Mouse (Mus musculus): ENCODE results near the gene Fsip1. TPM values are rescaled to one million over a fixed set of nuclear protein-coding genes. Genes with fewer than 3 reads are reported as not detected.

Fsip1 gene
- polyA plus RNA-seq, 1 experiment, result 0.14 TPM

- Histone ChIP-seq H3K27me3 (ENCODE audit: control insufficient read depth, insufficient read depth, insufficient read length) (no peaks in the 10 kb centered on the region), H3K4me2 (ENCODE audit: low read depth) (no peak overlapping the region), H3ac (ENCODE audit: control insufficient read depth, insufficient read length) (no peak overlapping the region), H3K79me2 (ENCODE audit: control insufficient read depth, insufficient read depth) (no peaks in the 10 kb centered on the region), H3K4me3 (no peak overlapping the region), H3K36me3 (ENCODE audit: control insufficient read depth, insufficient read depth) (no peaks in the 10 kb centered on the region)
- TF ChIP-seq POLR2AphosphoS2 (IDR thresholded peaks at IDR 0.05; ENCODE audit: insufficient read length, low read depth) (no peak), MAX (IDR thresholded peaks at IDR 0.05; ENCODE audit: low read depth) (no peak), TCF12 (IDR thresholded peaks at IDR 0.05; ENCODE audit: insufficient read depth, poor library complexity, severe bottlenecking) (no peak), TCF3 (IDR thresholded peaks at IDR 0.05; ENCODE audit: insufficient read length, low read depth) (no peak), MYOG (IDR thresholded peaks at IDR 0.05; ENCODE audit: control insufficient read depth in 1 of 3, insufficient read depth in 1 of 3, insufficient read length in 2 of 3, low read depth in 2 of 3) (no peak)
These were observed 44.3 kb upstream of the Fsip1 start for GRCm38 (mm10) chr2:118301041-118301545.

- TF ChIP-seq MAX (IDR thresholded peaks at IDR 0.05; ENCODE audit: low read depth), result no peak
- TF ChIP-seq TCF12 (IDR thresholded peaks at IDR 0.05; ENCODE audit: insufficient read depth, poor library complexity, severe bottlenecking), result no peak
- TF ChIP-seq POLR2A (IDR thresholded peaks at IDR 0.05; ENCODE audit: insufficient read length, low read depth), result no peak
- TF ChIP-seq SRF (IDR thresholded peaks at IDR 0.05; ENCODE audit: control insufficient read depth, insufficient read length, low read depth), result no peak
- no peak for TF ChIP-seq MYOD1 (IDR thresholded peaks at IDR 0.05; ENCODE audit: control insufficient read depth in 1 of 3, insufficient read length in 2 of 3, low read depth in 2 of 3)
These were observed 43.2 kb upstream of the Fsip1 start for GRCm38 (mm10) chr2:118299981-118300380.

GRCm38 (mm10) chr2:118298601-118299000, 41.8 kb upstream of the Fsip1 start:
- Histone ChIP-seq H3K27me3 (ENCODE audit: control insufficient read depth, insufficient read depth, insufficient read length) (no peaks in the 10 kb centered on the region), H3K36me3 (ENCODE audit: control insufficient read depth, insufficient read depth) (no peaks in the 10 kb centered on the region), H3K79me2 (ENCODE audit: control insufficient read depth, insufficient read depth) (no peaks in the 10 kb centered on the region), H3K4me2 (ENCODE audit: low read depth) (no peak overlapping the region), H3K4me3 (no peak overlapping the region), H3ac (ENCODE audit: control insufficient read depth, insufficient read length) (no peak overlapping the region)
- no peak for TF ChIP-seq CEBPB (IDR thresholded peaks at IDR 0.05; ENCODE audit: insufficient read depth, poor library complexity, severe bottlenecking)
- TF ChIP-seq TCF3 (IDR thresholded peaks at IDR 0.05; ENCODE audit: insufficient read length, low read depth), result no peak
- TF ChIP-seq MAX (IDR thresholded peaks at IDR 0.05; ENCODE audit: low read depth), result no peak
- no peak for TF ChIP-seq MYOD1 (IDR thresholded peaks at IDR 0.05; ENCODE audit: control insufficient read depth in 1 of 3, insufficient read length in 2 of 3, low read depth in 2 of 3)
- no peak for TF ChIP-seq MYOG (IDR thresholded peaks at IDR 0.05; ENCODE audit: control insufficient read depth in 1 of 3, insufficient read depth in 1 of 3, insufficient read length in 2 of 3, low read depth in 2 of 3)
- TF ChIP-seq USF1 (IDR thresholded peaks at IDR 0.05; ENCODE audit: low read depth), result no peak
- no peak for TF ChIP-seq E2F4 (IDR thresholded peaks at IDR 0.05; ENCODE audit: insufficient read depth)
- no peak for TF ChIP-seq REST (IDR thresholded peaks at IDR 0.05; ENCODE audit: insufficient read depth, insufficient read length)
- no peak for TF ChIP-seq POLR2A (IDR thresholded peaks at IDR 0.05; ENCODE audit: insufficient read length, low read depth)
- TF ChIP-seq POLR2AphosphoS2 (IDR thresholded peaks at IDR 0.05; ENCODE audit: insufficient read length, low read depth), result no peak
- no peak for TF ChIP-seq TCF12 (IDR thresholded peaks at IDR 0.05; ENCODE audit: insufficient read depth, poor library complexity, severe bottlenecking)
- no peak for TF ChIP-seq SRF (IDR thresholded peaks at IDR 0.05; ENCODE audit: control insufficient read depth, insufficient read length, low read depth)

More at GRCm38 (mm10) chr2:118299981-118300380, 43.2 kb upstream of the Fsip1 start:
- H3K4me3 ChIP-seq, result no peak overlapping the region
- no peaks in the 10 kb centered on the region for H3K36me3 ChIP-seq (ENCODE audit: control insufficient read depth, insufficient read depth)
- no peak overlapping the region for H3ac ChIP-seq (ENCODE audit: control insufficient read depth, insufficient read length)
- no peaks in the 10 kb centered on the region for H3K79me2 ChIP-seq (ENCODE audit: control insufficient read depth, insufficient read depth)
- H3K4me2 ChIP-seq (ENCODE audit: low read depth), result no peak overlapping the region
- no peaks in the 10 kb centered on the region for H3K27me3 ChIP-seq (ENCODE audit: control insufficient read depth, insufficient read depth, insufficient read length)

GRCm38 (mm10) chr2:118297966-118298365, 41.2 kb upstream of the Fsip1 start:
- Histone ChIP-seq H3K4me2 (ENCODE audit: low read depth) (no peak overlapping the region), H3K4me3 (no peak overlapping the region), H3K79me2 (ENCODE audit: control insufficient read depth, insufficient read depth) (no peaks in the 10 kb centered on the region), H3ac (ENCODE audit: control insufficient read depth, insufficient read length) (no peak overlapping the region), H3K36me3 (ENCODE audit: control insufficient read depth, insufficient read depth) (no peaks in the 10 kb centered on the region), H3K27me3 (ENCODE audit: control insufficient read depth, insufficient read depth, insufficient read length) (no peaks in the 10 kb centered on the region)
- TF ChIP-seq MYOG (IDR thresholded peaks at IDR 0.05; ENCODE audit: control insufficient read depth in 1 of 3, insufficient read depth in 1 of 3, insufficient read length in 2 of 3, low read depth in 2 of 3) (no peak), TCF12 (IDR thresholded peaks at IDR 0.05; ENCODE audit: insufficient read depth, poor library complexity, severe bottlenecking) (no peak), CEBPB (IDR thresholded peaks at IDR 0.05; ENCODE audit: insufficient read depth, poor library complexity, severe bottlenecking) (no peak), USF1 (IDR thresholded peaks at IDR 0.05; ENCODE audit: low read depth) (peak; percentile 15)

GRCm38 (mm10) chr2:118295505-118295904, 38.7 kb upstream of the Fsip1 start:
- no peak overlapping the region for H3K4me3 ChIP-seq
- no peak overlapping the region for H3ac ChIP-seq (ENCODE audit: control insufficient read depth, insufficient read length)
- H3K4me2 ChIP-seq (ENCODE audit: low read depth), result no peak overlapping the region
- TF ChIP-seq SRF (IDR thresholded peaks at IDR 0.05; ENCODE audit: control insufficient read depth, insufficient read length, low read depth) (no peak), E2F4 (IDR thresholded peaks at IDR 0.05; ENCODE audit: insufficient read depth) (no peak), USF1 (IDR thresholded peaks at IDR 0.05; ENCODE audit: low read depth) (no peak), MYOD1 (IDR thresholded peaks at IDR 0.05; ENCODE audit: control insufficient read depth in 1 of 3, insufficient read length in 2 of 3, low read depth in 2 of 3) (no peak), MYOG (IDR thresholded peaks at IDR 0.05; ENCODE audit: control insufficient read depth in 1 of 3, insufficient read depth in 1 of 3, insufficient read length in 2 of 3, low read depth in 2 of 3) (no peak), MAX (IDR thresholded peaks at IDR 0.05; ENCODE audit: low read depth) (no peak), TCF12 (IDR thresholded peaks at IDR 0.05; ENCODE audit: insufficient read depth, poor library complexity, severe bottlenecking) (no peak), CEBPB (IDR thresholded peaks at IDR 0.05; ENCODE audit: insufficient read depth, poor library complexity, severe bottlenecking) (no peak), TCF3 (IDR thresholded peaks at IDR 0.05; ENCODE audit: insufficient read length, low read depth) (no peak), POLR2A (IDR thresholded peaks at IDR 0.05; ENCODE audit: insufficient read length, low read depth) (no peak), POLR2AphosphoS2 (IDR thresholded peaks at IDR 0.05; ENCODE audit: insufficient read length, low read depth) (no peak), REST (IDR thresholded peaks at IDR 0.05; ENCODE audit: insufficient read depth, insufficient read length) (no peak)
- H3K27me3 ChIP-seq (ENCODE audit: control insufficient read depth, insufficient read depth, insufficient read length), result no peaks in the 10 kb centered on the region
- H3K79me2 ChIP-seq (ENCODE audit: control insufficient read depth, insufficient read depth), result no peaks in the 10 kb centered on the region
- no peaks in the 10 kb centered on the region for H3K36me3 ChIP-seq (ENCODE audit: control insufficient read depth, insufficient read depth)
